Mouse (Mus musculus): ENCODE data around the gene Vkorc1l1.

DNA sequence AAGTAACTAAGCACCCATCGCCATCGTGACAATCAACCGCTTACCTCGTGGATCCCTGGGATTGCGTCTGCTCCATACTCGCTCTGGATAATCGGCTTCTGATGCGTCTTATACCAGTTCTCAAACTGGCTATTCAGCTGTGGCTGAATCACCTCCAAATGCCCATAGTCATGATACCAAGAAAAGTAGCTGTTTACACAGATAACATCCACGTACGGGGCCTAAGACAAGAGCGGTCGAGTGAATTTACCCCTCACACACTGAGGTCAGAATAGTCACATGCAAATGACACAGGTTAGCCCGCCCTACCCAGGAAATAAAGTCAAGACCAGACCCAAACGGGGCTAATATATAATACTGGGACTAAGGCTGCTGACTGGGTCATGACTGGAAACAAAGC, 51.6 kb downstream of the Vkorc1l1 start:
- TF ChIP-seq CTCF (IDR thresholded peaks at IDR 0.05; ENCODE audit: insufficient read depth, low read length), result no peak
- TF ChIP-seq POLR2A (IDR thresholded peaks at IDR 0.05; ENCODE audit: borderline replicate concordance, extremely low read depth, low read depth, low read length), result no peak

All from lung, adult 2 months (tissue).